Mouse (Mus musculus): ENCODE results near the gene Mfsd14a. TPM values are rescaled to one million over a fixed set of nuclear protein-coding genes. Genes with fewer than 3 reads are reported as not detected.

The Mfsd14a gene
- polyA plus RNA-seq, 1 experiment from 2014 or later, result 69.8 TPM

- Histone ChIP-seq H3K4me2 (ENCODE audit: low read length) (no peak overlapping the region), H3K27me3 (ENCODE audit: control insufficient read depth, insufficient read depth, low read depth, low read length) (no peaks in the 10 kb centered on the region), H3K4me1 (ENCODE audit: control insufficient read depth, insufficient read depth, low read length) (no peaks in the 10 kb centered on the region), H3K27ac (ENCODE audit: low read length) (no peak overlapping the region), H3K9ac (ENCODE audit: low read depth, low read length) (no peak overlapping the region), H3K9me3 (replicated peaks; ENCODE audit: control insufficient read depth, low read length, poor library complexity, severe bottlenecking) (no peaks in the 10 kb centered on the region), H3K36me3 (ENCODE audit: control insufficient read depth, insufficient read depth, low read length) (peaks cover 10% of the 10 kb centered on the region), H3K4me3 (ENCODE audit: low read depth, low read length) (no peak overlapping the region)
- WGBS, result 93% methylated on average over 7 of the region's 7 CpGs
- no peak for ATAC-seq
These were observed 41.7 kb downstream of the Mfsd14a start for GRCm38 (mm10) chr3:116620636-116621370.

DNA sequence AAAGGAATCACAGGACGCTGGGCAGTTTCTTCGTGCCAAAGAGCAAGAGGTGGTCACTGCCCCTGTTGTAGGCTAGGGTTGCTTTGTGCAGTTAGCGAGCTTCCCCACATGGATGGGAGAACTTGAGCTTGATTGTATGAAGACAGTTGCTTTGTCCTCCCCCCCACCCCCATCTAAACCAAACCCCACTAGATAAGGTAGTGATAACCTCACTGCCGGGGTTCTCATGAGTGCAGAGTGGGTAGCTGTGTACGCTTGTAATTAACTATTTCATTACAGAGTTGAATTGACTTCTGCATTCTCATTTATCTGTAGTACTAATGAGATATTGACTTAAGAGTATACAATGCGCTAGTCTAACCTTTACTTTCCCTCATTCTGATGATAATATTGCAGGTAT, 43.6 kb downstream of the Mfsd14a start:
- Histone ChIP-seq H3K9me3 (replicated peaks; ENCODE audit: control insufficient read depth, low read length, poor library complexity, severe bottlenecking) (no peaks in the 10 kb centered on the region), H3K36me3 (ENCODE audit: control insufficient read depth, insufficient read depth, low read length) (peaks cover 11% of the 10 kb centered on the region), H3K4me3 (ENCODE audit: low read depth, low read length) (no peak overlapping the region), H3K27me3 (ENCODE audit: control insufficient read depth, insufficient read depth, low read depth, low read length) (no peaks in the 10 kb centered on the region), H3K4me1 (ENCODE audit: control insufficient read depth, insufficient read depth, low read length) (no peaks in the 10 kb centered on the region), H3K9ac (ENCODE audit: low read depth, low read length) (no peak overlapping the region), H3K27ac (ENCODE audit: low read length) (no peak overlapping the region), H3K4me2 (ENCODE audit: low read length) (no peak overlapping the region)
- 86% methylated on average over 6 of the region's 6 CpGs for WGBS
- ATAC-seq, result no peak

DNA sequence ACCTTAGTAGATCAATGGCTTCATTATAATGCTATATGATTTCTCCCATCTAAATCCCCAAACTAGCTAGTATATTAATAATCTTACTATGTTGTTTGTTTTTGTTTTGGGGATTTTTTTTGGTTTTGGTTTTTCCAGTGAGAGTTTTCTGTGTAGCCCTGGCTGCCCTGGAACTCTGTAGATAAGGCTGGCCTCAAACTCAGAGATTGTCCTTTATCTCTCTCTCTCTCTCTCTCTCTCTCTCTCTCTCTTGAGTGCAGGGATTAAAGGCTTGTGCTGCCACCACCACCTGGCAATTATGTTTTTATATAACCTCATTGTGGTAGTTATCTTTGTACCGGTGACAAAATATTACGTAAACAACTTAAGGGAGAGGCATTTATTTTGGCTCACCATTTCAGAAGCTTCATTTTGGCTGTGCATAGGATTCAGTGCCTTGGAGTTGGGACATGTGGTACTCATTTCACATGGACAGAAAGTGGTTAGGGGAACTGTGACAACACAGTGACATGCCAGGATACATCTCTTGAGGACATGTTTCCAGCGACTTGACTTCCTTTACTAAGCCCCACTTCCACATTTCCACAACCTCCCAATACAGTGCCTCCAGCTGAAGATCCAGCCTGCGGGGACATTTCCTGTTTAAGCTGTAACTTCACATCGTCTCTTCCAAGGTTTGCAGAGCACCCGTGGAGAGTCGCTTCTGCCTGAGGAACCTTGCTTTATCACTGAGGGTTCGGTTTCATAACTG, 47.0 kb downstream of the Mfsd14a start:
- Histone ChIP-seq H3K4me1 (ENCODE audit: control insufficient read depth, insufficient read depth, low read length) (no peaks in the 10 kb centered on the region), H3K9ac (ENCODE audit: low read depth, low read length) (no peak overlapping the region), H3K27me3 (ENCODE audit: control insufficient read depth, insufficient read depth, low read depth, low read length) (no peaks in the 10 kb centered on the region), H3K4me2 (ENCODE audit: low read length) (no peak overlapping the region), H3K27ac (ENCODE audit: low read length) (no peak overlapping the region), H3K9me3 (replicated peaks; ENCODE audit: control insufficient read depth, low read length, poor library complexity, severe bottlenecking) (no peaks in the 10 kb centered on the region), H3K36me3 (ENCODE audit: control insufficient read depth, insufficient read depth, low read length) (peaks cover 9% of the 10 kb centered on the region; the same call in 1 of the 2 replicates), H3K4me3 (ENCODE audit: low read depth, low read length) (no peak overlapping the region)
- ATAC-seq, result no peak
- WGBS, result 96% methylated on average over 8 of the region's 8 CpGs

DNA sequence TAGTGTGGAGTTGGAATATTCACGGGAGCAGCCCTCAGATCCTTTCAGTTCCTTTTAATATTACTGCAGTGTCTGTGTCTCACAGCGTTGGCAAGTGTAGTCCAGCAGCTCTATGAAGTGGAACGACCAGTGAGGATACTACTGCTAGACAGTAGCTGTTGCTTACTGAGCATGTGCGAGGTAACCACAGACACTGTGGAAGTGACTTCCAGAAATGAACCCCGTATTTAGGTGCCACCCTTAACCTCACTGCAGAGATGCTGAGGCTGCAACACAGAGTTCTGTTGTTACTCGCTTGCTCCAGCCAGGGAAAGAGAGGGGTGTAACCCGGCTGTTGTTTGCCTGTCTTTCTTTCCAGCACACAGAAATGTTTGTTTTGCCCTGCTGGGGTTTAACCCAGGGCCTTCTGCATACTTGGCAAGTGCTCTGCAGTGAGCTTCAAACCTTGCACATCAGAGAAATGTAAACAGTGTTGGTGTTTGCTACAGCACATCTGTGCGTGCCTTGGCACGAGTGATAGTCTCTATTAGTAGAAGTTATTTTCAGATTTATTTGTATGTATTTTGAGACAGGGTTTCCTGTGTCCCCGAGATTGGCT, 48.1 kb downstream of the Mfsd14a start, which contains the start of gene Trmt13:
Trmt13 (minus strand) TSS at position 293 of the 598 bp plus-strand sequence.
- 84% methylated on average over 10 of the region's 10 CpGs for WGBS

DNA sequence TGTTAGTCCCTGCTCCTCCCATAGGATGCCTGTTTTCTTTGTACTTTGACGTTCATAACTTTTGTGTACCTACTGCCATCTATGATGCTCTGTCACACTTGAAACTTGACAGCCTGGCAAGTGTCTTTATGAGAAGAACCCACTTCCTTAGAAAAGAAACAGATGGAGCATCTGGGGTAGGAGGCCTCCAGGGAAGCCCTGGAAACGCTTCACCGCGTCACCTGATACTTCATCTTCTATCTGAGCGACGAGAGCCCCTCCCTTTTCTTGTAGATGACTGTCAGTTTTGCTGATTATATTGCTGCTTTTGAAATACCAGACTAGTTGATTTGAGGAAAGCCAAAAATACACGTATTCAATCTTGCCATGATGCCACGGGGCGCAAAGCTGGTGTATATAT, 57.9 kb downstream of the Mfsd14a start:
- 87% methylated on average over 9 of the region's 9 CpGs for WGBS
- Histone ChIP-seq H3K27me3 (ENCODE audit: control insufficient read depth, insufficient read depth, low read depth, low read length) (no peaks in the 10 kb centered on the region), H3K4me2 (ENCODE audit: low read length) (no peak overlapping the region), H3K36me3 (ENCODE audit: control insufficient read depth, insufficient read depth, low read length) (peaks cover 3% of the 10 kb centered on the region; the same call in 1 of the 2 replicates), H3K9me3 (replicated peaks; ENCODE audit: control insufficient read depth, low read length, poor library complexity, severe bottlenecking) (no peaks in the 10 kb centered on the region), H3K4me1 (ENCODE audit: control insufficient read depth, insufficient read depth, low read length) (no peaks in the 10 kb centered on the region), H3K27ac (ENCODE audit: low read length) (no peak overlapping the region), H3K9ac (ENCODE audit: low read depth, low read length) (no peak overlapping the region), H3K4me3 (ENCODE audit: low read depth, low read length) (no peak overlapping the region)
- ATAC-seq, result no peak

More for the DNA sequence above, 48.1 kb downstream of the Mfsd14a start, which contains the start of gene Trmt13:
- H3K4me1 ChIP-seq (ENCODE audit: control insufficient read depth, insufficient read depth, low read length), result no peaks in the 10 kb centered on the region
- H3K4me3 ChIP-seq (ENCODE audit: low read depth, low read length), result no peak within 1 kb of the TSS
- H3K36me3 ChIP-seq (ENCODE audit: control insufficient read depth, insufficient read depth, low read length), result peaks cover 7% of the 10 kb centered on the region; the same call in 1 of the 2 replicates
- no peak for ATAC-seq
- H3K27me3 ChIP-seq (ENCODE audit: control insufficient read depth, insufficient read depth, low read depth, low read length), result no peaks in the 10 kb centered on the region
- H3K4me2 ChIP-seq (ENCODE audit: low read length), result no peak within 1 kb of the TSS
- H3K9me3 ChIP-seq (replicated peaks; ENCODE audit: control insufficient read depth, low read length, poor library complexity, severe bottlenecking), result no peaks in the 10 kb centered on the region
- no peak within 1 kb of the TSS for H3K27ac ChIP-seq (ENCODE audit: low read length)
- no peak within 1 kb of the TSS for H3K9ac ChIP-seq (ENCODE audit: low read depth, low read length)

DNA sequence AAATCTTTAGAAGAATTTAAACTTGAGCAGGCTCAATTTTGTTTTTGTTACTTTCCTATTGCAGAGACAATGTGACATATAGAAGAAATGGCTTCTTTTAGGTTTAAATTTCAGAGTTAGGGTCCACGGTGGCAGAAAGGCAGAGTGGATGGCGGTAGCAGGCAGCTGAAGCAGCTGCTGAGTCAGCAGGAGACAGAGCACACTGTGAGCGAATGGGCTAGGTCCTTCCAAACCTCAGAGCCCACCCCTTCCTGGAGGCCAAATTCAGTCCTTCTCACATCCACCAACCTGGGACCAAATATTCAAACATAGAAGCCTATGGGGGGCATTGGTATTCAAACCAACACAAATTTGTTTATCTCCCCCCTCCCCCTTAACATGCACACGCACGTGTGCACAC, 60.7 kb downstream of the Mfsd14a start:
- no peak for ATAC-seq
- Histone ChIP-seq H3K27ac (ENCODE audit: low read length) (no peak overlapping the region), H3K4me2 (ENCODE audit: low read length) (no peak overlapping the region), H3K9ac (ENCODE audit: low read depth, low read length) (no peak overlapping the region), H3K36me3 (ENCODE audit: control insufficient read depth, insufficient read depth, low read length) (peaks cover 3% of the 10 kb centered on the region; the same call in 1 of the 2 replicates), H3K9me3 (replicated peaks; ENCODE audit: control insufficient read depth, low read length, poor library complexity, severe bottlenecking) (no peaks in the 10 kb centered on the region), H3K27me3 (ENCODE audit: control insufficient read depth, insufficient read depth, low read depth, low read length) (no peaks in the 10 kb centered on the region), H3K4me1 (ENCODE audit: control insufficient read depth, insufficient read depth, low read length) (no peaks in the 10 kb centered on the region), H3K4me3 (ENCODE audit: low read depth, low read length) (no peak overlapping the region)
- 93% methylated on average over 5 of the region's 5 CpGs for WGBS

DNA sequence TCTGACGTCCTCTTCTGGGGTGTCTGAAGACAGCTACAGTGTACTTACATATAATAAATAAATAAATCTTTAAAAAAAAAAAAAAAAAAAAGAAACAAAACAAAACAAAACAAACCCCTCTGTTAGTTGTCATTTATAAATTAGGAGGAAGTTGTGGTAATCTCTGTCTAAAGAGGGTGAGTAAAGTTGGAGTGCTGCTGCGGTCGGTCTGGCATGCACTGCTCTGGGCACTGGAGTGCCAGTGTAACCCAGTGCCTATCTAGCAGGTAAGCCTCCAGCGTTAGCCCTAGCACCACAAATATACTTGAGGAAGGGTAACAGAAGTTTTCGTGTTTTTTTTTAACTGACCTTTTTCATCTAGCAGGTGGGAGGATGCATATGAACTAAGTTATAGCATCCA, 61.5 kb downstream of the Mfsd14a start:
- Histone ChIP-seq H3K27me3 (ENCODE audit: control insufficient read depth, insufficient read depth, low read depth, low read length) (no peaks in the 10 kb centered on the region), H3K9me3 (replicated peaks; ENCODE audit: control insufficient read depth, low read length, poor library complexity, severe bottlenecking) (no peaks in the 10 kb centered on the region), H3K27ac (ENCODE audit: low read length) (no peak overlapping the region), H3K9ac (ENCODE audit: low read depth, low read length) (no peak overlapping the region), H3K4me2 (ENCODE audit: low read length) (no peak overlapping the region), H3K36me3 (ENCODE audit: control insufficient read depth, insufficient read depth, low read length) (peaks cover 3% of the 10 kb centered on the region; the same call in 1 of the 2 replicates), H3K4me3 (ENCODE audit: low read depth, low read length) (no peak overlapping the region), H3K4me1 (ENCODE audit: control insufficient read depth, insufficient read depth, low read length) (peaks cover 1% of the 10 kb centered on the region)
- no peak for ATAC-seq
- WGBS, result 91% methylated on average over 5 of the region's 5 CpGs

- Histone ChIP-seq H3K27me3 (ENCODE audit: control insufficient read depth, insufficient read depth, low read depth, low read length) (no peaks in the 10 kb centered on the region), H3K4me3 (ENCODE audit: low read depth, low read length) (no peak overlapping the region), H3K36me3 (ENCODE audit: control insufficient read depth, insufficient read depth, low read length) (peaks cover 2% of the 10 kb centered on the region; the same call in 1 of the 2 replicates), H3K9ac (ENCODE audit: low read depth, low read length) (no peak overlapping the region), H3K4me2 (ENCODE audit: low read length) (no peak overlapping the region), H3K4me1 (ENCODE audit: control insufficient read depth, insufficient read depth, low read length) (peaks cover 7% of the 10 kb centered on the region), H3K27ac (ENCODE audit: low read length) (no peak overlapping the region), H3K9me3 (replicated peaks; ENCODE audit: control insufficient read depth, low read length, poor library complexity, severe bottlenecking) (no peaks in the 10 kb centered on the region)
- WGBS, result 97% methylated on average over 2 of the region's 2 CpGs
- no peak for ATAC-seq
These were observed 62.8 kb downstream of the Mfsd14a start for GRCm38 (mm10) chr3:116599705-116600104.
